ENCODE assay signal across 8 mouse cellular contexts in the genomic region with DNA sequence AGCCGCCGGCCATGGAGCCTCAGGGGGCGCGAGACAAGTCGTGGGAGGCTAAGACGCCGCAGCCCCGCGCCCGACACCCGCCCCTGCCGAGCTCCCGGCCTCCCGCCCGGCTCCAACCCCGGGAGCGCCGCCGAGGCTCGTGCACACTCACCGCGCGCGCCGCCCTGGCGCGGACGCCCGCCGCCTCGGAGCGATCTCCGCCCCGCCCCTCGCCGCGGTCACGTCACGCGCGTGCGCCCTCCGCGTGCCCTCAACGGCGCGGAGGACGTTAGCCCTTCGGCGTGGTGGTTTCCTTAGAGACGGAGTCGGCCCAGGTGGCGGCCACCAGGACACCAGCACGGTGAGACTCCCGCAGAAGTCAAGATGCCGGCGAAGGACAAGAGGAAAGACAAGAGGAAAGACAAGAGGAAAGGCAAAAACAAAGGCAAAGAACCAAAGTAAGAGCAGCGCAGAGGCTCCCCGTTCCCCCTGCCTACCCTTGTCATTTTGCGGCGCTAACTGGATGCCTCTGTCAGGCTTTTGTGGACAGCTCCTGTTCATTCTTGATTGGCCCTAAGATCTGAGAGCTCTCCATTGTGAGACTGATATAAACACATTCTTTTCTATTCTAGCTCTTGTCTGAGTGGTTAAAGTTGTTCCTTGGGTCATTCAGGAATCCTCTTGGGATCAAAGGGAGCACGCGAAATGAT. TPM values are rescaled to one million over a fixed set of nuclear protein-coding genes. Genes with fewer than 3 reads are reported as not detected.
DNase-seq lines count a peak whose midpoint lies in the region; ATAC-seq and TF ChIP-seq lines count a peak whose summit lies in the region.

A gene (minus strand): TSS at position 211 of the 689 bp plus-strand sequence.
A gene (plus strand): TSS at position 253 of the 689 bp plus-strand sequence.

- H3K4me3 ChIP-seq in CH12.LX (replicated peaks in 1 of 3; ENCODE audit: low read depth in 2 of 3, low read length in 2 of 3, poor library complexity in 1 of 3), result peak within 1 kb of the TSS; percentile 55 to 71 (median 67)
- H3K4me3 ChIP-seq in forebrain, embryonic 12.5 days (replicated peaks), result peak within 1 kb of the TSS; percentile 60
- peak within 1 kb of the TSS; percentile 76 for H3K4me3 ChIP-seq in liver, postnatal 0 days (ENCODE audit: low read depth, low read length)
- H3K4me3 ChIP-seq in neural tube, embryonic 14.5 days (ENCODE audit: low read depth, low read length), result peak within 1 kb of the TSS; percentile 76

- H3K27ac ChIP-seq in CH12.LX (ENCODE audit: insufficient read depth, low read depth), result no peak within 1 kb of the TSS
- peak within 1 kb of the TSS; percentile 80 for H3K27ac ChIP-seq in forebrain, embryonic 12.5 days
- peak within 1 kb of the TSS; percentile 93 for H3K27ac ChIP-seq in liver, postnatal 0 days (ENCODE audit: low read depth)
- peak within 1 kb of the TSS; percentile 84 for H3K27ac ChIP-seq in neural tube, embryonic 14.5 days (ENCODE audit: low read depth, low read length)

- TF ChIP-seq RAD21 in CH12.LX (IDR thresholded peaks at IDR 0.05; ENCODE audit: low read depth, low read length), result no peak

- under 1% methylated on average over 58 of the region's 63 CpGs for WGBS in forebrain, embryonic 12.5 days
- 3% methylated on average over 63 of the region's 63 CpGs for WGBS in large intestine, adult 2 months
- WGBS in liver, postnatal 0 days (ENCODE audit: insufficient replicate concordance), result 2% methylated on average over 44 of the region's 63 CpGs
- WGBS in neural tube, embryonic 14.5 days, result under 1% methylated on average over 56 of the region's 63 CpGs

- peak within 1 kb of the TSS; percentile 36 for H3K9ac ChIP-seq in CH12.LX (ENCODE audit: insufficient read depth, low read depth)
- H3K9ac ChIP-seq in forebrain, embryonic 12.5 days, result peak within 1 kb of the TSS; percentile 70
- peak within 1 kb of the TSS; percentile 80 for H3K9ac ChIP-seq in liver, postnatal 0 days (replicated peaks)
- H3K9ac ChIP-seq in neural tube, embryonic 14.5 days (replicated peaks; ENCODE audit: low read depth, low read length), result peak within 1 kb of the TSS; percentile 81

- H3K4me2 ChIP-seq in CH12.LX (ENCODE audit: insufficient read depth, low read depth, poor library complexity, severe bottlenecking), result peak within 1 kb of the TSS; percentile 91
- peak within 1 kb of the TSS; percentile 95 for H3K4me2 ChIP-seq in forebrain, embryonic 12.5 days
- peak within 1 kb of the TSS; percentile 96 for H3K4me2 ChIP-seq in liver, postnatal 0 days (ENCODE audit: low read depth, low read length)
- peak within 1 kb of the TSS; percentile 61 for H3K4me2 ChIP-seq in neural tube, embryonic 14.5 days (ENCODE audit: low read depth, low read length)

- peak; percentile 61 for DNase-seq in CH12.LX (ENCODE audit: extremely low read depth)
- DNase-seq in c-Kit-positive CD71-positive TER-119-negative erythroid progenitor cells, embryonic 14.5 days (ENCODE audit: low read depth), result peak; percentile 74
- DNase-seq in heart, postnatal 10 days, result peak; percentile 94 to 95
- peak; percentile 60 for DNase-seq in large intestine, adult 2 months (ENCODE audit: low read depth, low spot score)
- peak; percentile 91 for DNase-seq in liver, postnatal 0 days
- DNase-seq in testis, postnatal 10 days (ENCODE audit: low spot score), result peak; percentile 95

- peaks cover 16% of the 10 kb centered on the region for H3K27me3 ChIP-seq in CH12.LX (replicated peaks)
- no peaks in the 10 kb centered on the region for H3K27me3 ChIP-seq in forebrain, embryonic 12.5 days
- no peaks in the 10 kb centered on the region for H3K27me3 ChIP-seq in liver, postnatal 0 days (ENCODE audit: insufficient read depth, low read length)
- no peaks in the 10 kb centered on the region for H3K27me3 ChIP-seq in neural tube, embryonic 14.5 days (ENCODE audit: control insufficient read depth, insufficient read depth, low read length)

- TF ChIP-seq CTCF in CH12.LX (conservative IDR thresholded peaks at IDR 0.05 in 1 of 2, IDR thresholded peaks at IDR 0.05 in 1 of 2; ENCODE audit: low read depth in 2 of 2, low read length in 2 of 2), result no peak
- no peak for TF ChIP-seq CTCF in liver, postnatal 0 days (IDR thresholded peaks at IDR 0.05; ENCODE audit: low read depth)

- TF ChIP-seq EP300 in CH12.LX (IDR thresholded peaks at IDR 0.05; ENCODE audit: low read length), result no peak
- TF ChIP-seq EP300 in liver, postnatal 0 days (IDR thresholded peaks at IDR 0.05; ENCODE audit: low read depth), result no peak

- H3K79me2 ChIP-seq in CH12.LX (replicated peaks; ENCODE audit: control insufficient read depth, extremely low read depth, insufficient read depth, poor library complexity, severe bottlenecking), result no peaks in the 10 kb centered on the region

- in situ Hi-C loops in CH12.LX (cut with MboI; ENCODE audit: low pct_ligation_motif_present, low pct_unique_long_range_greater_than_20kb, low sequenced_read_pairs), result no loop called here

- peaks cover 2% of the 10 kb centered on the region for H3K9me3 ChIP-seq in CH12.LX (replicated peaks; ENCODE audit: low read length)
- no peaks in the 10 kb centered on the region for H3K9me3 ChIP-seq in forebrain, embryonic 12.5 days
- H3K9me3 ChIP-seq in liver, postnatal 0 days (ENCODE audit: low read length), result no peaks in the 10 kb centered on the region
- H3K9me3 ChIP-seq in neural tube, embryonic 14.5 days (ENCODE audit: control insufficient read depth, low read length), result no peaks in the 10 kb centered on the region

- ATAC-seq in forebrain, embryonic 12.5 days (ENCODE audit: low FRiP score), result peak; percentile 94
- peak; percentile 96 for ATAC-seq in liver, postnatal 0 days
- peak; percentile 94 for ATAC-seq in neural tube, embryonic 14.5 days (ENCODE audit: low read depth)

- peaks cover 0 to 9% of the 10 kb centered on the region in 2 experiments; a peak in 2 of 4 replicates for H3K4me1 ChIP-seq in CH12.LX (ENCODE audit: control insufficient read depth in 1 of 2, insufficient read depth in 2 of 2)
- peaks cover 11% of the 10 kb centered on the region for H3K4me1 ChIP-seq in forebrain, embryonic 12.5 days
- H3K4me1 ChIP-seq in liver, postnatal 0 days (ENCODE audit: insufficient read depth), result peaks cover 11% of the 10 kb centered on the region
- peaks cover 5% of the 10 kb centered on the region; the same call in 1 of the 2 replicates for H3K4me1 ChIP-seq in neural tube, embryonic 14.5 days (ENCODE audit: control insufficient read depth, insufficient read depth, low read length)

- dilution Hi-C loops in CH12.LX (cut with MboI; ENCODE audit: extremely low pct_ligation_motif_present, extremely low pct_unique_long_range_greater_than_20kb, low sequenced_read_pairs), result no loop called here

- intact Hi-C loops in heart, postnatal 10 days (cut with DNase I), result loop anchor here (2.0 kb wide), 1 partner anchor 48 kb away; a partner anchor contains a TSS

- peak; percentile 53; the same call in 1 of the 2 replicates for TF ChIP-seq POLR2A in CH12.LX (IDR thresholded peaks at IDR 0.05; ENCODE audit: low read depth, low read length)

- no peaks in the 10 kb centered on the region for H3K36me3 ChIP-seq in CH12.LX (replicated peaks in 1 of 2; ENCODE audit: control insufficient read depth in 1 of 2, insufficient read depth in 1 of 2, low read length in 1 of 2)
- no peaks in the 10 kb centered on the region for H3K36me3 ChIP-seq in forebrain, embryonic 12.5 days (replicated peaks)
- no peaks in the 10 kb centered on the region for H3K36me3 ChIP-seq in liver, postnatal 0 days (replicated peaks; ENCODE audit: insufficient read depth, low read length)
- no peaks in the 10 kb centered on the region for H3K36me3 ChIP-seq in neural tube, embryonic 14.5 days (ENCODE audit: control insufficient read depth, insufficient read depth, low read length)

TF ChIP-seq in CH12.LX, 34 proteins besides CTCF, POLR2A, EP300 and RAD21 (continues in another document):
- TF ChIP-seq PAX5 (IDR thresholded peaks at IDR 0.05; ENCODE audit: low read length) (no peak), BHLHE40 (IDR thresholded peaks at IDR 0.05; ENCODE audit: low read depth, low read length) (peak; percentile 78), SIN3A (IDR thresholded peaks at IDR 0.05; ENCODE audit: low read length) (peak; percentile 76), ZNF384 (IDR thresholded peaks at IDR 0.05; ENCODE audit: low read depth, low read length) (no peak), NRF1 (IDR thresholded peaks at IDR 0.05; ENCODE audit: low read depth, low read length) (peak; percentile 87), JUN (IDR thresholded peaks at IDR 0.05; ENCODE audit: insufficient read depth, low read depth, low read length) (no peak), IRF4 (IDR thresholded peaks at IDR 0.05; ENCODE audit: low read depth, low read length) (0 out of 2 replicates have a peak, but pooled peaks have one; percentile 3), CHD2 (IDR thresholded peaks at IDR 0.05; ENCODE audit: low read length) (no peak), UBTF (IDR thresholded peaks at IDR 0.05; ENCODE audit: low read depth, low read length) (no peak), KAT2A (IDR thresholded peaks at IDR 0.05; ENCODE audit: insufficient replicate concordance, low read length) (no peak), MXI1 (IDR thresholded peaks at IDR 0.05; ENCODE audit: low read depth, low read length) (peak; percentile 91), GABPA (IDR thresholded peaks at IDR 0.05; ENCODE audit: insufficient replicate concordance, low read depth, low read length) (no peak), POLR2AphosphoS2 (IDR thresholded peaks at IDR 0.05; ENCODE audit: low read depth, low read length) (no peak), MAZ (IDR thresholded peaks at IDR 0.05; ENCODE audit: low read depth, low read length) (no peak)

RNA-seq across cellular contexts. Expression of the first gene that starts in this region (rescaled TPM):
- total RNA-seq in CH12.LX (2012; rRNA removed) (5.2 and 5.7 TPM in 2 replicates), CH12.LX (2014; rRNA removed) (5.3 and 5.8 TPM in 2 replicates)
- 4.2 and 6.0 TPM in 2 replicates for polyA plus RNA-seq in CH12.LX (2012; ENCODE audit: insufficient read length, low read depth)
- polyA plus RNA-seq in forebrain, embryonic 12.5 days (2016; fragmentation: Nextera tagmentation; extraction: Ambion mirVana), result 11.0 and 13.8 TPM in 2 replicates
- 10 to 100 TPM; 50.0 to 58.4 TPM for total RNA-seq in heart, postnatal 10 days (2021)
- 16.7 and 33.8 TPM in 2 replicates for polyA plus RNA-seq in large intestine, adult 2 months (2012; rRNA removed)
- 23.5 and 24.8 TPM in 2 replicates for polyA plus RNA-seq in liver, postnatal 0 days (2015; fragmentation: Nextera tagmentation; extraction: Ambion mirVana)
- polyA plus RNA-seq in neural tube, embryonic 14.5 days (2014; fragmentation: Nextera tagmentation; extraction: Ambion mirVana), result 13.0 and 14.2 TPM in 2 replicates

RNA-seq across cellular contexts. Expression of the second gene that starts in this region (rescaled TPM):
- total RNA-seq in CH12.LX (2012; rRNA removed) (0.29 and 0.34 TPM in 2 replicates), CH12.LX (2014; rRNA removed) (0.24 and 0.46 TPM in 2 replicates)
- 0.20 and 0.41 TPM in 2 replicates for polyA plus RNA-seq in CH12.LX (2012; ENCODE audit: insufficient read length, low read depth)
- polyA plus RNA-seq in forebrain, embryonic 12.5 days (2016; fragmentation: Nextera tagmentation; extraction: Ambion mirVana), result 2.1 and 3.3 TPM in 2 replicates
- total RNA-seq in heart, postnatal 10 days (2021), result 1 to 10 TPM; 1.9 TPM
- 0.04 and 0.10 TPM in 2 replicates for polyA plus RNA-seq in large intestine, adult 2 months (2012; rRNA removed)
- 0.34 and 0.51 TPM in 2 replicates for polyA plus RNA-seq in liver, postnatal 0 days (2015; fragmentation: Nextera tagmentation; extraction: Ambion mirVana)
- 4.0 and 5.2 TPM in 2 replicates for polyA plus RNA-seq in neural tube, embryonic 14.5 days (2014; fragmentation: Nextera tagmentation; extraction: Ambion mirVana)

Comparison
In these comparisons a context has a peak if more than half of its experiments do, and no peak if none do; other contexts are left out.
1. RNA of the first gene that starts in this region (total RNA-seq): 50.0 to 58.4 TPM in heart, postnatal 10 days; 5.2 to 5.8 TPM in CH12.LX; every median in the first group is over 4 times any median in the second.
2. Peak in every context shown above with its lines, with median percentiles within 50 percentile points of each other: DNase-seq, H3K4me2 ChIP-seq, H3K4me3 ChIP-seq, H3K9ac ChIP-seq and ATAC-seq.